Mouse (Mus musculus) liver, embryonic 14.5 days (tissue): ENCODE data around the gene Btbd9. TPM values are rescaled to one million over a fixed set of nuclear protein-coding genes. Genes with fewer than 3 reads are reported as not detected.

Experiments used
- ATAC-seq: fragments of 200-750 bp; cut with Nextera tagmentation; 2 replicates; pipeline ENCODE4 v1.8.0; 2017; ENCODE audit warnings: moderate number of reproducible peaks, mild to moderate bottlenecking, moderate library complexity; ENCODE audit not compliant: insufficient read depth
- DNase-seq, 3 experiments: peaks; one replicate each; pipeline ENCODE4 v3.0.0-alpha.2; 2012 to 2013; ENCODE audit warnings: low read depth in 3 of 3, low spot score in 3 of 3
- H3K27ac ChIP-seq: fragments of 300-500 bp; sonication (generic); 2 replicates; pipeline ENCODE4 v1.5.1; 2014; ENCODE audit warnings: moderate library complexity, mild to moderate bottlenecking, control low read depth, inconsistent platforms
- H3K27me3 ChIP-seq: fragments of 300-500 bp; sonication (generic); 2 replicates; pipeline ENCODE4 v1.6.1; 2014; ENCODE audit warnings: mild to moderate bottlenecking, low read length, moderate library complexity; ENCODE audit not compliant: control insufficient read depth, insufficient read depth
- H3K36me3 ChIP-seq: fragments of 300-500 bp; sonication (generic); replicated peaks from 2 replicates; pipeline ENCODE4 v1.6.1; 2014; ENCODE audit warnings: low read depth; ENCODE audit not compliant: control insufficient read depth, insufficient read depth
- H3K4me1 ChIP-seq, 2 experiments: fragments of 200-500 bp in 1 of 2; fragments of 300-500 bp in 1 of 2; sonication (generic) in 1 of 2; replicated peaks; 2 replicates each; pipeline ENCODE4 v1.6.1; 2012 to 2014; ENCODE audit warnings: antibody characterized with exemption in 1 of 2, inconsistent platforms in 1 of 2, low read length in 1 of 2; ENCODE audit not compliant: control insufficient read depth in 2 of 2, insufficient read depth in 2 of 2
- H3K4me2 ChIP-seq: fragments of 300-500 bp; sonication (generic); 2 replicates; pipeline ENCODE4 v1.6.1; 2014; ENCODE audit warnings: low read depth, mild to moderate bottlenecking, control low read depth, moderate library complexity
- H3K4me3 ChIP-seq, 2 experiments: fragments of 200-500 bp in 1 of 2; fragments of 300-500 bp in 1 of 2; sonication (generic) in 1 of 2; 2 replicates each; pipeline ENCODE4 v1.5.1; 2012 to 2014; ENCODE audit warnings: low read depth in 2 of 2, low read length in 2 of 2, mild to moderate bottlenecking in 2 of 2, control low read depth in 1 of 2, inconsistent platforms in 1 of 2, moderate library complexity in 1 of 2; ENCODE audit not compliant: insufficient read depth in 1 of 2
- H3K9ac ChIP-seq: fragments of 300-500 bp; sonication (generic); replicated peaks from 2 replicates; pipeline ENCODE4 v1.6.1; 2014; ENCODE audit warnings: mild to moderate bottlenecking, control low read depth, moderate library complexity
- H3K9me3 ChIP-seq: fragments of 300-500 bp; sonication (generic); 2 replicates; pipeline ENCODE4 v1.6.1; 2016; ENCODE audit warnings: low read length, mixed read lengths; ENCODE audit not compliant: control insufficient read depth
- CTCF ChIP-seq: IDR thresholded peaks from 2 replicates; pipeline ENCODE4 v1.5.1; 2016; ENCODE audit warnings: antibody characterized with exemption, low read depth, control low read depth
- EP300 ChIP-seq: IDR thresholded peaks from 2 replicates; pipeline ENCODE4 v1.6.1; 2016; ENCODE audit warnings: antibody characterized with exemption, low read depth
- WGBS: fragments of 180-500 bp; shearing (Covaris S2); extraction: QIAGEN DNeasy Blood & Tissue Kit; methylation state at CpG from one replicate; pipeline ENCODE4 v1.1.7; 2014; ENCODE audit not compliant: insufficient replicate concordance; 5-methylcytosine and 5-hydroxymethylcytosine counted together
- polyA plus RNA-seq, 2 experiments: library from polyadenylated mRNA; depleted of rRNA in 1 of 2; stranded (reverse) in 1 of 2; unstranded in 1 of 2; fragments of >200 nt; fragmentation: Nextera tagmentation in 1 of 2; extraction: Ambion mirVana in 1 of 2; gene quantifications; 2 replicates each; pipeline versions ENCODE4 v1.2.1 to v1.2.3; 2012 to 2014

The Btbd9 gene
- polyA plus RNA-seq, 2 experiments = 2.7 to 9.6 TPM

- Histone ChIP-seq H3K9ac (no peak overlapping the region), H3K36me3 (no peaks in the 10 kb centered on the region), H3K27ac (no peak overlapping the region), H3K4me3 (no peak overlapping the region), H3K4me2 (no peak overlapping the region), H3K27me3 (no peaks in the 10 kb centered on the region), H3K9me3 (no peaks in the 10 kb centered on the region), H3K4me1 (peaks cover 0 to 3% of the 10 kb centered on the region in 2 experiments; a peak in 2 of 4 replicates)
- no peak for ATAC-seq
- TF ChIP-seq EP300 = no peak
- no peak for TF ChIP-seq CTCF
- WGBS = 59% methylated on average over 2 of the region's 2 CpGs
- DNase-seq = no peak
Observed at GRCm38 (mm10) chr17:30285641-30286040, 290.6 kb downstream of the Btbd9 start.

DNA sequence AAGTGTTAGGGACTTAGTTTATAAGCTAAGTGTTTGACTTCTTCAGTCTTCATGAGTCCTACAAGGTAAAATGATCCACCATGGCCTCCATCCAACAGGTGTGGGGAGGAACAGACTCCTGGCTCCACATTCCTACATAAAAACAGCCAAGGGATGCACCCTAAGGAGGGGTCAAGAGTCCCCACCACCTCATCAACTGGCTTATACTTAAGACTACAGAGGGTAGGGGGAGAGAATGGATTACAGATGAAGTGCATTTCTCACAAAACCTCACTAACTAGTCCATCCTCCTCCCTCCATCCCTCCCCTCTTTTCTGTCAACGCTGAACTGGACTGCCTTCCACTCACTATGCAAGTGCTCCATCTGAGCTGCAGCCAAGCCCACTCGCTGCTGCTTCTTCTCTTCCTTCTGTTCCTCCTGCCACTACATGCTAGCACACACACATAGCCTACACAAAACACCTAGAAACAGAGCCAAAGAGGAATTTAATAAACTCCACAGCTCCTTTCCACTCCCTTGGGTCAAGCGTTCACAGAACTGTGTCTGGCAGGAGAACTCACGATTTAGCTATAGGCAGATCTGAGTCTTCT is 292.7 kb downstream of the Btbd9 start:
- ATAC-seq = no peak
- H3K4me3 ChIP-seq = no peak overlapping the region
- 78% methylated on average over 4 of the region's 4 CpGs for WGBS

GRCm38 (mm10) chr17:30283001-30283400 is 293.3 kb downstream of the Btbd9 start:
- TF ChIP-seq CTCF (no peak), EP300 (no peak)
- no peak overlapping the region for H3K9ac ChIP-seq
- no peak overlapping the region for H3K4me2 ChIP-seq

More for the DNA sequence above, 292.7 kb downstream of the Btbd9 start:
- no peak overlapping the region for H3K27ac ChIP-seq
- TF ChIP-seq CTCF (no peak), EP300 (no peak)
- no peak overlapping the region for H3K4me2 ChIP-seq
- no peak overlapping the region for H3K9ac ChIP-seq
- peaks cover 4 to 11% of the 10 kb centered on the region in 2 experiments for H3K4me1 ChIP-seq
- no peaks in the 10 kb centered on the region for H3K9me3 ChIP-seq
- H3K27me3 ChIP-seq = no peaks in the 10 kb centered on the region
- DNase-seq = no peak
- no peaks in the 10 kb centered on the region for H3K36me3 ChIP-seq

GRCm38 (mm10) chr17:30280323-30281118 is 295.8 kb downstream of the Btbd9 start:
- Histone ChIP-seq H3K4me2 (no peak overlapping the region), H3K9ac (no peak overlapping the region), H3K36me3 (no peaks in the 10 kb centered on the region), H3K4me1 (peaks cover 4 to 11% of the 10 kb centered on the region in 2 experiments), H3K9me3 (no peaks in the 10 kb centered on the region), H3K27ac (no peak overlapping the region), H3K27me3 (no peaks in the 10 kb centered on the region), H3K4me3 (no peak overlapping the region)
- no peak for TF ChIP-seq EP300
- TF ChIP-seq CTCF = no peak
- DNase-seq (peak; percentile 46 to 47 (median 46)), ATAC-seq (peak; percentile 59; the same call in 1 of the 2 replicates)
- WGBS = 21% methylated on average over 7 of the region's 7 CpGs

More at GRCm38 (mm10) chr17:30283001-30283400, 293.3 kb downstream of the Btbd9 start:
- Histone ChIP-seq H3K36me3 (no peaks in the 10 kb centered on the region), H3K27ac (no peak overlapping the region), H3K9me3 (no peaks in the 10 kb centered on the region), H3K4me1 (peaks cover 4 to 11% of the 10 kb centered on the region in 2 experiments), H3K27me3 (no peaks in the 10 kb centered on the region), H3K4me3 (no peak overlapping the region)
- ATAC-seq (no peak), DNase-seq (no peak)

DNA sequence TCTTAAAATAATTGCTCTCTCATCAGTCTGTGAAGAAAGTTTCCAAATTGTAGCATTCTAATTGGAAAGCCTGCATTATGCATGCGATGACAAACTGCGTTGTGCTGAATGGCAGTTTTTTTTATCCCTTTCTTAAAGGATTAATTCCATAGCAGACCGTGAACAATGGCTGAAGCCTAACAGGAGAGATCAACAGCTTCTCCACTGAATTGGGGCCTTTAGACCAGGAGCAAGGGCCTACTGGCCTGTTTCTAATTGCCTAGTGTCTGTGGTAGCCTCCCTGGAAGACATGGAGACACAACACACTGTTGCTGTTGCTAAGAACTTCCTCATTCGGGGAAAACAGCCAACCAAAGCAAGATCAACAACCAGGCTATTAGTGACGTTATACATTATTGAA is 296.6 kb downstream of the Btbd9 start:
- Histone ChIP-seq H3K4me2 (no peak overlapping the region), H3K27ac (no peak overlapping the region), H3K9ac (no peak overlapping the region), H3K27me3 (no peaks in the 10 kb centered on the region), H3K4me3 (no peak overlapping the region), H3K9me3 (no peaks in the 10 kb centered on the region), H3K4me1 (peaks cover 4 to 11% of the 10 kb centered on the region in 2 experiments), H3K36me3 (no peaks in the 10 kb centered on the region)
- DNase-seq = no peak
- no peak for ATAC-seq
- 63% methylated on average over 5 of the region's 5 CpGs for whole genome bisulfite sequencing
- TF ChIP-seq CTCF = no peak
